Mouse (Mus musculus): Measurements from ENCODE around the gene Pax5. TPM values are rescaled to one million over a fixed set of nuclear protein-coding genes. Genes with fewer than 3 reads are reported as not detected.
A peak's percentile ranks its signal among the peaks of the same experiment; 100 is the strongest.

Pax5 gene
- total and polyA plus RNA-seq, 3 experiments, result 0.68 to 1.5 (median 1.1) TPM

DNA sequence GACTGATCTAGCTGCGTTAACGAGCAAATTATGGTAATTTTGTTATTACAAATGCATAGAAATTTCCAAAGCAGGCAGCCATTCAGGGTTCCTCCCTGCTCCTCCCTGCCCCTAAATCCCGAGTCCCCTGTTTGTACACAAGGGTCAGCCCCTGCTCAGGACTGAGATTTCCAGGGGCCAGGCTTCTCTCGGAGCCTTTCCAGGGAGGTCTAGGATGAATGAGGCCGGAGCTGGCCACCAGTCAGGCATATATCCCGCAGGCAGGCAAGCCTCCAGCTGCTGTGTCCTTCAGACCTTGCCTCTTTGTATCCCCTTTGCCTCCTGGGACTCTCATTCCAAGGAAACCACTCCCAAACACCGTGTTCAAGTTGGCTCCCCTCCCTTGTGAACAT lies 151.7 kb downstream of the Pax5 start:
- peaks cover 2% of the 10 kb centered on the region; the same call in 1 of the 2 replicates for H3K27me3 ChIP-seq (ENCODE audit: control insufficient read depth, insufficient read depth, low read length)
- H3K27ac ChIP-seq, result no peak overlapping the region
- no peaks in the 10 kb centered on the region for H3K36me3 ChIP-seq (ENCODE audit: control insufficient read depth, insufficient read depth, low read length)
- H3K4me1 ChIP-seq (ENCODE audit: control insufficient read depth, insufficient read depth, low read length), result no peaks in the 10 kb centered on the region
- WGBS, result 13% methylated on average over 7 of the region's 7 CpGs
- H3K9ac ChIP-seq (ENCODE audit: low read depth, low read length), result no peak overlapping the region
- no peak for TF ChIP-seq EP300 (IDR thresholded peaks at IDR 0.05; ENCODE audit: insufficient read depth, low read depth, low read length)
- no peak for TF ChIP-seq CTCF (IDR thresholded peaks at IDR 0.05)
- TF ChIP-seq POLR2A (IDR thresholded peaks at IDR 0.05; ENCODE audit: insufficient read depth, low read depth, low read length), result no peak
- H3K4me3 ChIP-seq, result no peak overlapping the region
- DNase-seq, result no peak
- intact Hi-C loops (cut with DNase I), result no loop called here
- H3K79me2 ChIP-seq (replicated peaks; ENCODE audit: control insufficient read depth, insufficient read depth, low read length), result no peaks in the 10 kb centered on the region

DNA sequence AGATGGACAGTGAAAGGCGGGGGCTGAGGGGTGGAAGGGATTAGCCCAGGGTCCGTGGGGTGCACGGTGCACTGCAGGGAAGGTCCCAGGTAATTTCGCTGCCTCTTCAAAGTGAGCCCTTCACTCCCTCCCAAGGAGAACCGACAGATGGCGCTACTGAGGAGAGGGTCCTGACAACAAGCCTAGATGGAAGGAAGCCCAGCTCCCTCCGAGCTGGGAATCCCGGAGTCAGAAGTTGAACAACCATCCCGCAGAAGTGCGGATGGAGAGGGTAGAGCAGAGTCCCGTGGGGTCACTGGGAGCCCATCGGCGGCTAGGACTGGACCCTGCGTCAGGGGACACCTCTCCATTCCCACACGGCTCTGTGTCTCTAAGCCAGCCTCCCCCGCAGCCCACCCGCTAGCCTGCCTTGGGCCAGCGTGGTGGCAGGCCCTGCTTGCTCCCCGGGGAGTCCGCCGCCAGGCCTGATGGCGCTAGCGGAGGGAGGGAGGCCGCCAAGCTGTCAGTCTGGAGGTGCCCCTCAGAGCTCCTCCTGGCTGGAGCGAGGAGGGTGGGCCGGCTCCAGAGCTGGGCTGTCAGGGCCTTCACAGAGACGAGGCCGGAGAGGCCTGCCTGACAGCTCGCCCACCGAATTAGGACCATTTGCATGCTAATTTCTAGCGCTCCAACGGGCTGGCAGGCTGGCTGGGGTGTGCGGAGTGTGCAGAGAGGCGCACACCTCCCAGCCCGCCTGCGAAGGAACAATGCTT lies 152.3 kb downstream of the Pax5 start:
- intact Hi-C loops (cut with DNase I), result no loop called here
- WGBS, result 4% methylated on average over 36 of the region's 36 CpGs
- Histone ChIP-seq H3K4me1 (ENCODE audit: control insufficient read depth, insufficient read depth, low read length) (no peaks in the 10 kb centered on the region), H3K27me3 (ENCODE audit: control insufficient read depth, insufficient read depth, low read length) (peaks cover 2% of the 10 kb centered on the region; the same call in 1 of the 2 replicates), H3K27ac (no peak overlapping the region), H3K36me3 (ENCODE audit: control insufficient read depth, insufficient read depth, low read length) (no peaks in the 10 kb centered on the region), H3K9ac (ENCODE audit: low read depth, low read length) (no peak overlapping the region), H3K4me3 (no peak overlapping the region; the same call in 1 of the 2 replicates), H3K79me2 (replicated peaks; ENCODE audit: control insufficient read depth, insufficient read depth, low read length) (no peaks in the 10 kb centered on the region)
- no peak for TF ChIP-seq POLR2A (IDR thresholded peaks at IDR 0.05; ENCODE audit: insufficient read depth, low read depth, low read length)
- peak; percentile 63 for TF ChIP-seq CTCF (IDR thresholded peaks at IDR 0.05)
- peak in 1 of 2 experiments; percentile 5 for DNase-seq

DNA sequence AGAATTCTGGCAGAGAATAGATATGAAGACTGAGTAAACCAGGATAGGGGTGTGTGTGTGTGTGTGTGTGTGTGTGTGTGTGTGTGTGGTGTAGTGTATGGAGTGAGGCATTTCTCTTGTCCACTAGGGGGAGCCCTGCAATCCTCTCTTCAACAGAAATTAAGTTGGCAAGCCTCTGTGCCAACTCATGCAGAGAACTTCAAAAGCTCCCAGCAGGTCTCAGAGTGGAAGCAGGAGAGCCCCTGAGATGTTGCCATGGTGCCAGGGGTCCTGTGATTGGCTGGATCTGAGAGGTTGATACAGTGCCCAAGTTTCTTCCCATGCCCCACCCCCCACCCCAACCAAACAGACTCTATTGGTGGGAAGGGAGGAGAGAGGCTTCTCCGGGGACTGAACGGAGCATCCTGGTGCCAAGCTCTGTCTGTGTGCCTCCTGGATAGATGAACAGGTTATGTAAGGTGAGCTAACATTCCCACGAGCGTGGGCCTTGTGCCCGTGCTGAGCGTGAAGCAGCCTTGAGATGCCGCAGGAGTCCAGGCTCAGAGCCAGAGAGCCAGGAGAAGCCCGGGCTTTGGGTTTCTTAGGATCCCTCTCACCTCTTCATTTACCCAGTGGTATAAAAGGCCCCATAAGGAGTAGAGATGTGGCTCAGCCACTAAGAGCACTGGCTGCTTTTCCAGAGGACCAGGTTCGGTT lies 153.6 kb downstream of the Pax5 start:
- H3K27ac ChIP-seq, result no peak overlapping the region
- no peak overlapping the region for H3K4me3 ChIP-seq
- WGBS, result 91% methylated on average over 9 of the region's 9 CpGs
- intact Hi-C loops (cut with DNase I), result no loop called here
- no peaks in the 10 kb centered on the region for H3K36me3 ChIP-seq (ENCODE audit: control insufficient read depth, insufficient read depth, low read length)
- TF ChIP-seq POLR2A (IDR thresholded peaks at IDR 0.05; ENCODE audit: insufficient read depth, low read depth, low read length) (no peak), EP300 (IDR thresholded peaks at IDR 0.05; ENCODE audit: insufficient read depth, low read depth, low read length) (no peak), CTCF (IDR thresholded peaks at IDR 0.05) (no peak)
- H3K9ac ChIP-seq (ENCODE audit: low read depth, low read length), result no peak overlapping the region
- H3K79me2 ChIP-seq (replicated peaks; ENCODE audit: control insufficient read depth, insufficient read depth, low read length), result no peaks in the 10 kb centered on the region
- peaks cover 2% of the 10 kb centered on the region; the same call in 1 of the 2 replicates for H3K27me3 ChIP-seq (ENCODE audit: control insufficient read depth, insufficient read depth, low read length)
- DNase-seq, result no peak
- no peaks in the 10 kb centered on the region for H3K4me1 ChIP-seq (ENCODE audit: control insufficient read depth, insufficient read depth, low read length)

DNA sequence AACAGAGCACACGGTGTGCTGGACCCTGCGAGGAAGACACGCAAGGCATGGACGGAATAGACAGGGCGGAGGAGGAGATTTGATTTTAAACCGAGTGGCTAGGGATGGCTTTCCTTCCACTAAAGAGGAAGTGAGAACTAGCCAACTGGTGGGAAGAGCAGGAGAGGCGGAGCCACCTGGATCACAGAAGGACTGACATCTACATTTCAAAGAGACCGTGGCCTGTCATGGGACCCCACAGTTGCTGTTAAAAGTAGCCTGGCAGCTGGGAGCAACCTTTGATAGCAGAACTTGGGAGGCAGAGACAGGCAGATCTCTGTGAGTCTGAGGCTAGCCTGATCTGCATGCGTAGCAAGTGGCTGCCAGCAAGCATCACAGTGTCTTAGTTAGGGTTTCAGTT lies 154.7 kb downstream of the Pax5 start:
- DNase-seq, result no peak
- H3K4me1 ChIP-seq (ENCODE audit: control insufficient read depth, insufficient read depth, low read length), result no peaks in the 10 kb centered on the region
- intact Hi-C loops (cut with DNase I), result no loop called here
- no peak overlapping the region for H3K27ac ChIP-seq
- WGBS, result 74% methylated on average over 9 of the region's 9 CpGs
- H3K4me3 ChIP-seq, result no peak overlapping the region
- no peak for TF ChIP-seq EP300 (IDR thresholded peaks at IDR 0.05; ENCODE audit: insufficient read depth, low read depth, low read length)
- no peak overlapping the region for H3K9ac ChIP-seq (ENCODE audit: low read depth, low read length)
- peaks cover 2% of the 10 kb centered on the region; the same call in 1 of the 2 replicates for H3K27me3 ChIP-seq (ENCODE audit: control insufficient read depth, insufficient read depth, low read length)
- no peaks in the 10 kb centered on the region for H3K36me3 ChIP-seq (ENCODE audit: control insufficient read depth, insufficient read depth, low read length)
- H3K79me2 ChIP-seq (replicated peaks; ENCODE audit: control insufficient read depth, insufficient read depth, low read length), result no peaks in the 10 kb centered on the region

DNA sequence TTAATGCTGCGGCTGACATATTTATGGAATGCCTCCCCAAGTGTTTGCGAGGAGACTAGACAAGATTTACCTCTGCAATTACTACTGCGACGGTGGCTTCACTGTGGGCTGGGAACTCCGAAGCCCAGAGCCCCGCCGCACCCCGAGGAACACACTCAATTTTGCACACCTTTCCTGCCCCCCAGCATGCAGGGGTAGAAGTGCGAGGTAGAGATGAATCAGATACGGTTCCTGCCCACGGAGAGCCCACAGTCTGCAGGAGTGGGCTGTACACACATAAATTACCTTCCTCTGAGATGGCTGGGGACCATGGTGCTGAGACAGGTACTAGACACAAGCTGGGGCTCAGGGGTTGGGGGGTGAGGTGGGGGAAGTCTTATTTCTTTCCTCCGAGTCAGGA lies 158.8 kb downstream of the Pax5 start:
- DNase-seq, result no peak
- no peak overlapping the region for H3K27ac ChIP-seq
- no peak for TF ChIP-seq POLR2A (IDR thresholded peaks at IDR 0.05; ENCODE audit: insufficient read depth, low read depth, low read length)
- no peak for TF ChIP-seq EP300 (IDR thresholded peaks at IDR 0.05; ENCODE audit: insufficient read depth, low read depth, low read length)
- no peak for TF ChIP-seq CTCF (IDR thresholded peaks at IDR 0.05)
- no peak overlapping the region for H3K9ac ChIP-seq (ENCODE audit: low read depth, low read length)
- no peaks in the 10 kb centered on the region; the same call in 1 of the 2 replicates for H3K27me3 ChIP-seq (ENCODE audit: control insufficient read depth, insufficient read depth, low read length)
- 80% methylated on average over 12 of the region's 12 CpGs for WGBS
- no peak overlapping the region for H3K4me3 ChIP-seq
- no peaks in the 10 kb centered on the region for H3K79me2 ChIP-seq (replicated peaks; ENCODE audit: control insufficient read depth, insufficient read depth, low read length)
- intact Hi-C loops (cut with DNase I), result no loop called here
- no peaks in the 10 kb centered on the region for H3K36me3 ChIP-seq (ENCODE audit: control insufficient read depth, insufficient read depth, low read length)
- H3K4me1 ChIP-seq (ENCODE audit: control insufficient read depth, insufficient read depth, low read length), result no peaks in the 10 kb centered on the region

DNA sequence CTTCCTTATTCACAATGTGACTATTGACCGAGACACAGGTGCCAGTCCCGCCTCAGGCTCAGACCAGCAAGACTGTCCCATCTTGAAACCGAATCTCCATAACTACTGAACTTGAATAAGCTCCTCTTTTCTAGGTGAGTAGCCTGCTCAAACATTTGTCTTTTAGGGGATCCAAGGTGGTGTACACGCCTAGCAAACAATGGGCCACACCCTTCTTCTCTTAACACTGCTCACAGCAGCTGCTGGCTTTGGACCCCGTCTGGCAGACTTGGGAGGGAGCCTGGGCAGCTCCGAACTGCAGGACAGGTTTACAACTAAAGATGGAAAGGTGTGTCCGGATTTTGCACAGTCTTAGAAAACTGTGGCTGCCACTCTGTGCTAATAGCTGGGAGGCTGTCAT lies 161.3 kb downstream of the Pax5 start:
- H3K27ac ChIP-seq, result no peak overlapping the region
- TF ChIP-seq EP300 (IDR thresholded peaks at IDR 0.05; ENCODE audit: insufficient read depth, low read depth, low read length) (no peak), POLR2A (IDR thresholded peaks at IDR 0.05; ENCODE audit: insufficient read depth, low read depth, low read length) (no peak), CTCF (IDR thresholded peaks at IDR 0.05) (no peak)
- DNase-seq, result no peak
- intact Hi-C loops (cut with DNase I), result no loop called here
- H3K36me3 ChIP-seq (ENCODE audit: control insufficient read depth, insufficient read depth, low read length), result no peaks in the 10 kb centered on the region
- no peaks in the 10 kb centered on the region; the same call in 1 of the 2 replicates for H3K27me3 ChIP-seq (ENCODE audit: control insufficient read depth, insufficient read depth, low read length)
- no peaks in the 10 kb centered on the region for H3K79me2 ChIP-seq (replicated peaks; ENCODE audit: control insufficient read depth, insufficient read depth, low read length)
- H3K4me3 ChIP-seq, result no peak overlapping the region
- WGBS, result 74% methylated on average over 7 of the region's 7 CpGs
- H3K4me1 ChIP-seq (ENCODE audit: control insufficient read depth, insufficient read depth, low read length), result no peaks in the 10 kb centered on the region
- no peak overlapping the region for H3K9ac ChIP-seq (ENCODE audit: low read depth, low read length)

All from heart, adult 2 months (tissue).